Comparison of ENCODE assay signal across 24 mouse cellular contexts in the genomic region with DNA sequence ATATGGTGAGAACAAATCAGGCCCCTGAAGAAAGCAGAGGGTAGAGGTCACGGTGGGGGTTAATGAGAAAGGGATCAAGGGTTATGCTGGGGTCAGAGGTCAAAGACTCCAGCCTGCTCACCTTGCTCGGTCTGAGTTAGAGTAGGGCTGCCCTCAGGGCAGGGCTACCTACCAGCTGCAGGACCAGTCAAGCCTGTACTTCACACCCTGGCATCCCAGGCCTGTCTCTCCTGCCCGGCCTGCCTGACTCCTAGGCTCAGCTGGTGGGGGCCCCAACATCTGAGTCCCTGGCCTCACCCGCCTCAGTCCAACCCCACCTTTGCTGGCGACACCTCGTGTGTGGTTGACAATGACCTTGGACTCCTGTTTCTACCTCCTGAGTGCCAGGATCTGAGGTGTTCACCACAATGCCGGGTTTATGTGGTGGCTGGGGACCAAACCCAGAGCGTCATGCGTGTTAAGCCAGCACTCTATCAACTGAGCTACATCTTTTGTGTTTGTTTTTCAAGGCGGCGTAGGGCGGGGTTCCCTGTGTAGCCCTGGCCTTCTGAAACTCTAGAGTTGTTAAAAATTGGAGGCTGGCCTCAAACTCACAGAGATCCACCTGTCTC. TPM values are rescaled to one million over a fixed set of nuclear protein-coding genes. Genes with fewer than 3 reads are reported as not detected.
DNase-seq lines count a peak whose midpoint lies in the region; ATAC-seq and TF ChIP-seq lines count a peak whose summit lies in the region.
"Had no signal": no experiment of that assay in that cellular context is flagged by ENCODE, and none has a peak within 500 bp of the region (broad histone marks: within the 10 kb centered on the region; RNA-seq: fewer than 3 reads in every experiment).

No protein-coding gene starts in this region.

- no peak overlapping the region for H3K4me3 ChIP-seq in kidney, postnatal 0 days (replicated peaks; ENCODE audit: low read depth, low read length)
- no peak overlapping the region for H3K4me3 ChIP-seq in small intestine, adult 2 months (ENCODE audit: low read depth, low read length)
- H3K4me3 ChIP-seq: erythroblast, embryonic 14.5 days; heart, embryonic 10.5 days; hindbrain, embryonic 12.5 days; megakaryocyte, embryonic 14.5 days; neural tube, embryonic 13.5 days had no signal

- no peak for DNase-seq in kidney, postnatal 0 days (ENCODE audit: low spot score)
- DNase-seq in kidney, adult 9 months, result no peak
- peak; percentile 59 for DNase-seq in urinary bladder, adult 2 months (ENCODE audit: low spot score)
- DNase-seq in urinary bladder, postnatal 4 days (ENCODE audit: low spot score in 2 of 2), result no peak
- peak; percentile 31 for DNase-seq in yolk sac, embryonic 10.5 days (ENCODE audit: low spot score)
- DNase-seq in embryo, embryonic 9.5 days (ENCODE audit: extremely low spot score), result no peak
- DNase-seq: cerebellum, adult 8-10 months; heart, postnatal 14 days; lung, postnatal 14 days; midbrain, embryonic 14.5 days; right cerebral cortex, adult 18-20 months; spleen, adult 18-20 months had no signal

- no peaks in the 10 kb centered on the region for H3K36me3 ChIP-seq in kidney, postnatal 0 days (ENCODE audit: insufficient read depth, low read length)
- no peaks in the 10 kb centered on the region for H3K36me3 ChIP-seq in small intestine, adult 2 months (ENCODE audit: control insufficient read depth, insufficient read depth, low read length)
- H3K36me3 ChIP-seq: hindbrain, embryonic 12.5 days; kidney, embryonic 15.5 days; limb, embryonic 15.5 days; neural tube, embryonic 13.5 days had no signal

- ATAC-seq in kidney, postnatal 0 days (replicated peaks; ENCODE audit: low FRiP score, low read depth), result peak; percentile 40; the same call in 1 of the 2 replicates
- no peak for ATAC-seq in frontal cortex, adult (ENCODE audit: low TSS enrichment)
- ATAC-seq: forebrain, embryonic 14.5 days had no signal

- no peak for TF ChIP-seq CTCF in kidney, postnatal 0 days (IDR thresholded peaks at IDR 0.05; ENCODE audit: low read depth)
- no peak for TF ChIP-seq CTCF in small intestine, adult 2 months (IDR thresholded peaks at IDR 0.05; ENCODE audit: extremely low read depth, insufficient read length, insufficient replicate concordance, low read depth, low read length)

- H3K9ac ChIP-seq in kidney, postnatal 0 days (ENCODE audit: low read depth, low read length), result no peak overlapping the region
- H3K9ac ChIP-seq: hindbrain, embryonic 12.5 days; limb, embryonic 15.5 days; neural tube, embryonic 13.5 days had no signal

- H3K9me3 ChIP-seq in kidney, postnatal 0 days (replicated peaks; ENCODE audit: low read length), result no peaks in the 10 kb centered on the region
- H3K9me3 ChIP-seq: heart, embryonic 10.5 days; hindbrain, embryonic 12.5 days; kidney, embryonic 15.5 days; limb, embryonic 15.5 days; megakaryocyte, embryonic 14.5 days; neural tube, embryonic 13.5 days had no signal

- WGBS in kidney, postnatal 0 days, result 78% methylated on average over 12 of the region's 12 CpGs
- 26% methylated on average over 12 of the region's 12 CpGs for WGBS in small intestine, adult 2 months

- TF ChIP-seq POLR2A in small intestine, adult 2 months (IDR thresholded peaks at IDR 0.05; ENCODE audit: low read depth, low read length), result 0 out of 2 replicates have a peak, but pooled peaks have one; percentile 19

- no peak overlapping the region for H3K27ac ChIP-seq in kidney, postnatal 0 days
- H3K27ac ChIP-seq in small intestine, adult 2 months (ENCODE audit: insufficient read depth, low read depth, low read length), result peak overlapping the region; percentile 20; the same call in 1 of the 2 replicates
- H3K27ac ChIP-seq: hindbrain, embryonic 12.5 days; kidney, embryonic 15.5 days; limb, embryonic 15.5 days; neural tube, embryonic 13.5 days had no signal

- no peak overlapping the region for H3K4me2 ChIP-seq in kidney, postnatal 0 days (ENCODE audit: low read length)
- H3K4me2 ChIP-seq: hindbrain, embryonic 12.5 days; neural tube, embryonic 13.5 days had no signal

- H3K4me1 ChIP-seq in kidney, postnatal 0 days (replicated peaks; ENCODE audit: insufficient read depth, low read length), result no peaks in the 10 kb centered on the region; the same call in 1 of the 2 replicates
- peaks cover 22% of the 10 kb centered on the region for H3K4me1 ChIP-seq in small intestine, adult 2 months (ENCODE audit: control insufficient read depth, insufficient read depth, insufficient read length, low read length)
- H3K4me1 ChIP-seq: hindbrain, embryonic 12.5 days; neural tube, embryonic 13.5 days had no signal

- 0 out of 2 replicates have a peak, but pooled peaks cover 5% of the 10 kb centered on the region for H3K27me3 ChIP-seq in kidney, postnatal 0 days (ENCODE audit: insufficient read depth, low read length)
- H3K27me3 ChIP-seq in small intestine, adult 2 months (ENCODE audit: control insufficient read depth, insufficient read depth, low read length), result no peaks in the 10 kb centered on the region

RNA-seq across cellular contexts. Expression of gene Sytl1, which starts 5.0 kb away (rescaled TPM):
- polyA plus RNA-seq in kidney, postnatal 0 days (2015; fragmentation: Nextera tagmentation; extraction: Ambion mirVana), result 2.5 and 2.8 TPM in 2 replicates
- polyA plus RNA-seq in urinary bladder, adult 2 months (2012; rRNA removed), result 67.1 and 79.6 TPM in 2 replicates
- 10.9 and 12.7 TPM in 2 replicates for polyA plus RNA-seq in small intestine, adult 2 months (2012; rRNA removed)

RNA-seq across cellular contexts. Expression of gene Map3k6, which starts 17.3 kb away (rescaled TPM):
- 3.4 and 4.2 TPM in 2 replicates for polyA plus RNA-seq in kidney, postnatal 0 days (2015; fragmentation: Nextera tagmentation; extraction: Ambion mirVana)
- polyA plus RNA-seq in urinary bladder, adult 2 months (2012; rRNA removed), result 23.8 and 24.2 TPM in 2 replicates
- polyA plus RNA-seq in small intestine, adult 2 months (2012; rRNA removed), result 1.7 and 75.5 TPM in 2 replicates

RNA-seq across cellular contexts. Expression of gene Tmem222, which starts 19.7 kb away (rescaled TPM):
- polyA plus RNA-seq in kidney, postnatal 0 days (2015; fragmentation: Nextera tagmentation; extraction: Ambion mirVana), result 74.5 and 81.2 TPM in 2 replicates
- polyA plus RNA-seq in urinary bladder, adult 2 months (2012; rRNA removed), result 81.0 and 92.6 TPM in 2 replicates
- 26.2 and 58.0 TPM in 2 replicates for polyA plus RNA-seq in small intestine, adult 2 months (2012; rRNA removed)

RNA-seq across cellular contexts. Expression of gene Gpr3, which starts 45.6 kb away (rescaled TPM):
- polyA plus RNA-seq in kidney, postnatal 0 days (2015; fragmentation: Nextera tagmentation; extraction: Ambion mirVana), result 0.11 and 0.54 TPM in 2 replicates
- 0.15 and 0.36 TPM in 2 replicates for polyA plus RNA-seq in urinary bladder, adult 2 months (2012; rRNA removed)
- 0.17 TPM in 1 of 2 replicates, not detected in the other for polyA plus RNA-seq in small intestine, adult 2 months (2012; rRNA removed)
- polyA plus RNA-seq: erythroblast, embryonic 14.5 days; limb, embryonic 15.5 days; stomach, embryonic 14.5 days; thymus, postnatal 0 days had no signal

RNA-seq across cellular contexts. Expression of gene Cd164l2, which starts 46.0 kb away (rescaled TPM):
- polyA plus RNA-seq in kidney, postnatal 0 days (2015; fragmentation: Nextera tagmentation; extraction: Ambion mirVana), result 19.1 and 19.6 TPM in 2 replicates
- 1.5 and 2.1 TPM in 2 replicates for polyA plus RNA-seq in urinary bladder, adult 2 months (2012; rRNA removed)
- polyA plus RNA-seq in small intestine, adult 2 months (2012; rRNA removed), result 0.61 and 0.93 TPM in 2 replicates
- polyA plus RNA-seq: erythroblast, embryonic 14.5 days had no signal

Comparison
In these comparisons a context has a peak if more than half of its experiments do, and no peak if none do; other contexts are left out.
1. DNase-seq: peak in urinary bladder, adult 2 months (single experiment) and yolk sac, embryonic 10.5 days (single experiment); none in kidney, postnatal 0 days (single experiment), kidney, adult 9 months (single experiment), urinary bladder, postnatal 4 days (0 of 2) and embryo, embryonic 9.5 days (single experiment).